In the genomic region with DNA sequence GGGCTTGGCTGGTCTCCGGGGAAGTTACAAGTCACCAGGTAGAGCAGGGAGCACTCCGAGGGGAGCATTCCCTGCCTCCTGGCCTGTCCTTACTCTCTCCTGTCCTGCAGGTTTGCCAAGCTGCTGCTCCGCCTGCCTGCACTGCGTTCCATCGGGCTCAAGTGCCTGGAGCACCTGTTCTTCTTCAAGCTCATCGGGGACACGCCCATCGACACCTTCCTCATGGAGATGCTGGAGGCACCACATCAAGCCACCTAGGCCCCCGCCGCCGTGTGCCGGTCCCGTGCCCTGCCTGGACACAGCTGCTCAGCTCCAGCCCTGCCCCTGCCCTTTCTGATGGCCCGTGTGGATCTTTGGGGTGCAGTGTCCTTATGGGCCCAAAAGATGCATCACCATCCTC, we compare ENCODE assay signal across 15 mouse cellular contexts.
A peak's percentile ranks its signal among the peaks of the same experiment; 100 is the strongest.
DNase-seq lines count a peak whose midpoint lies in the region; ATAC-seq and TF ChIP-seq lines count a peak whose summit lies in the region.
"Had no signal": no experiment of that assay in that cellular context is flagged by ENCODE, and none has a peak within 500 bp of the region (broad histone marks: within the 10 kb centered on the region; RNA-seq: fewer than 3 reads in every experiment).

No protein-coding gene starts in this region.

- no peak for TF ChIP-seq CTCF in lung, embryonic 14.5 days (IDR thresholded peaks at IDR 0.05; ENCODE audit: low read depth)

- H3K9me3 ChIP-seq in heart, embryonic 16.5 days (replicated peaks; ENCODE audit: control insufficient read depth, low read length): no peaks in the 10 kb centered on the region
- no peaks in the 10 kb centered on the region for H3K9me3 ChIP-seq in heart, embryonic 11.5 days (replicated peaks; ENCODE audit: control insufficient read depth, low read length)
- H3K9me3 ChIP-seq in lung, embryonic 14.5 days (ENCODE audit: low read depth, low read length): no peaks in the 10 kb centered on the region
- no peaks in the 10 kb centered on the region for H3K9me3 ChIP-seq in embryonic facial prominence, embryonic 15.5 days (replicated peaks)
- H3K9me3 ChIP-seq: midbrain, embryonic 12.5 days had no signal

- H3K27me3 ChIP-seq in heart, embryonic 16.5 days (ENCODE audit: control insufficient read depth, insufficient read depth, low read length): no peaks in the 10 kb centered on the region
- H3K27me3 ChIP-seq in heart, embryonic 11.5 days (ENCODE audit: control insufficient read depth, insufficient read depth, low read length): peaks cover 46% of the 10 kb centered on the region
- no peaks in the 10 kb centered on the region for H3K27me3 ChIP-seq in lung, embryonic 14.5 days (ENCODE audit: insufficient read depth, low read length)
- no peaks in the 10 kb centered on the region for H3K27me3 ChIP-seq in embryonic facial prominence, embryonic 15.5 days
- H3K27me3 ChIP-seq: CH12.LX; midbrain, embryonic 12.5 days; Patski had no signal

- H3K4me3 ChIP-seq in heart, embryonic 16.5 days (ENCODE audit: low read length): no peak overlapping the region
- no peak overlapping the region for H3K4me3 ChIP-seq in heart, embryonic 11.5 days (ENCODE audit: low read depth, low read length)
- H3K4me3 ChIP-seq in lung, embryonic 14.5 days (ENCODE audit: low read depth, low read length): no peak overlapping the region
- H3K4me3 ChIP-seq in embryonic facial prominence, embryonic 15.5 days (replicated peaks): no peak overlapping the region
- H3K4me3 ChIP-seq in macrophage (ENCODE audit: inconsistent target): no peak overlapping the region
- H3K4me3 ChIP-seq: midbrain, embryonic 12.5 days had no signal

- H3K9ac ChIP-seq in heart, embryonic 16.5 days (ENCODE audit: low read length): 0 out of 2 replicates have a peak overlapping the region, but pooled peaks have one; percentile 16
- H3K9ac ChIP-seq in heart, embryonic 11.5 days (ENCODE audit: low read depth, low read length): no peak overlapping the region
- H3K9ac ChIP-seq in lung, embryonic 14.5 days: no peak overlapping the region
- no peak overlapping the region; the same call in 1 of the 2 replicates for H3K9ac ChIP-seq in embryonic facial prominence, embryonic 15.5 days
- H3K9ac ChIP-seq: midbrain, embryonic 12.5 days had no signal

- H3K4me1 ChIP-seq in heart, embryonic 16.5 days (ENCODE audit: control insufficient read depth, insufficient read depth, low read length): peaks cover 32% of the 10 kb centered on the region
- H3K4me1 ChIP-seq in heart, embryonic 11.5 days (ENCODE audit: control insufficient read depth, insufficient read depth, low read length): peaks cover 36% of the 10 kb centered on the region
- H3K4me1 ChIP-seq in lung, embryonic 14.5 days (ENCODE audit: insufficient read depth): peaks cover 24% of the 10 kb centered on the region
- peaks cover 91% of the 10 kb centered on the region for H3K4me1 ChIP-seq in embryonic facial prominence, embryonic 15.5 days

- 90% methylated on average over 14 of the region's 14 CpGs for WGBS in heart, embryonic 16.5 days
- 83% methylated on average over 14 of the region's 14 CpGs for WGBS in heart, embryonic 11.5 days (ENCODE audit: insufficient replicate concordance)
- WGBS in lung, embryonic 14.5 days: 82% methylated on average over 14 of the region's 14 CpGs
- 62% methylated on average over 14 of the region's 14 CpGs for WGBS in embryonic facial prominence, embryonic 15.5 days
- WGBS in macrophage (ENCODE audit: missing documents): 94% methylated on average over 14 of the region's 14 CpGs

- no peaks in the 10 kb centered on the region for H3K79me2 ChIP-seq in macrophage (ENCODE audit: inconsistent target)

- peaks cover 29% of the 10 kb centered on the region for H3K36me3 ChIP-seq in heart, embryonic 16.5 days (ENCODE audit: control insufficient read depth, insufficient read depth)
- peaks cover 15% of the 10 kb centered on the region for H3K36me3 ChIP-seq in heart, embryonic 11.5 days (ENCODE audit: control insufficient read depth, insufficient read depth, low read length)
- H3K36me3 ChIP-seq in lung, embryonic 14.5 days (ENCODE audit: insufficient read depth): peaks cover 61% of the 10 kb centered on the region
- peaks cover 43% of the 10 kb centered on the region for H3K36me3 ChIP-seq in embryonic facial prominence, embryonic 15.5 days
- peaks cover 16% of the 10 kb centered on the region; the same call in 1 of the 2 replicates for H3K36me3 ChIP-seq in macrophage (ENCODE audit: inconsistent target)

- no peak overlapping the region for H3K4me2 ChIP-seq in heart, embryonic 16.5 days (ENCODE audit: low read depth, low read length)
- no peak overlapping the region for H3K4me2 ChIP-seq in heart, embryonic 11.5 days
- H3K4me2 ChIP-seq in lung, embryonic 14.5 days: no peak overlapping the region
- no peak overlapping the region for H3K4me2 ChIP-seq in embryonic facial prominence, embryonic 15.5 days (replicated peaks)
- H3K4me2 ChIP-seq: midbrain, embryonic 12.5 days had no signal

- no peak for ATAC-seq in heart, embryonic 16.5 days (replicated peaks; ENCODE audit: extremely low read depth, insufficient read depth, low FRiP score)
- no peak for ATAC-seq in heart, embryonic 11.5 days (replicated peaks; ENCODE audit: insufficient number of reproducible peaks, low FRiP score, low TSS enrichment)
- no peak for ATAC-seq in lung, embryonic 14.5 days (ENCODE audit: insufficient read depth)
- no peak for ATAC-seq in embryonic facial prominence, embryonic 15.5 days (ENCODE audit: insufficient number of reproducible peaks, low FRiP score, low TSS enrichment, low read depth)

- H3K27ac ChIP-seq in heart, embryonic 16.5 days (ENCODE audit: low read length): peak overlapping the region; percentile 85
- no peak overlapping the region for H3K27ac ChIP-seq in heart, embryonic 11.5 days (ENCODE audit: low read depth, low read length)
- peak overlapping the region; percentile 77 for H3K27ac ChIP-seq in lung, embryonic 14.5 days (ENCODE audit: low read depth)
- H3K27ac ChIP-seq in embryonic facial prominence, embryonic 15.5 days (replicated peaks): peak overlapping the region; percentile 96
- peak overlapping the region; percentile 88 for H3K27ac ChIP-seq in macrophage

- no peak for DNase-seq in lung, embryonic 14.5 days
- no peak for DNase-seq in lung, postnatal 36 days
- no peak for DNase-seq in urinary bladder, postnatal 10 days (ENCODE audit: low spot score)
- DNase-seq: adrenal gland, adult 2 months; kidney, adult 18-20 months; layer of hippocampus, adult 9-11 months; left cerebral cortex, postnatal 4 days; thymus, adult 18-20 months had no signal
